Mouse (Mus musculus) cerebellum, postnatal 14 days (tissue): ENCODE data around the gene Pptc7.

ENCODE experiments used
- DNase-seq, 2 experiments: peaks; one replicate each; pipeline ENCODE4 v3.0.0; 2021; ENCODE audit warnings: mixed read lengths in 2 of 2

The Pptc7 gene

GRCm38 (mm10) chr5:122267899-122268298 lies 16.3 kb upstream of the Pptc7 start:
- DNase-seq: peak; percentile 89 to 91

- no peak for DNase-seq
Measured at GRCm38 (mm10) chr5:122268858-122269604, 15.1 kb upstream of the Pptc7 start.

- no peak for DNase-seq
Measured at GRCm38 (mm10) chr5:122272821-122273220, 11.3 kb upstream of the Pptc7 start.

GRCm38 (mm10) chr5:122274785-122275184 lies 9.4 kb upstream of the Pptc7 start:
- DNase-seq: no peak

- DNase-seq: peak; percentile 73 to 84
Measured at GRCm38 (mm10) chr5:122278946-122279345, 5.2 kb upstream of the Pptc7 start.

GRCm38 (mm10) chr5:122279799-122280421 lies 4.3 kb upstream of the Pptc7 start:
- DNase-seq: peak; percentile 58 to 73

- no peak for DNase-seq
Measured at GRCm38 (mm10) chr5:122280422-122280826, 3.7 kb upstream of the Pptc7 start.

- DNase-seq: peak; percentile 51 to 60
Measured at GRCm38 (mm10) chr5:122280827-122281462, 3.2 kb upstream of the Pptc7 start.

GRCm38 (mm10) chr5:122283828-122284182 lies 360 bp upstream of the Pptc7 start:
- no peak for DNase-seq

- peak; percentile 69 to 75 for DNase-seq
Measured at GRCm38 (mm10) chr5:122285029-122285766, 1.0 kb downstream of the Pptc7 start.

- no peak for DNase-seq
Measured at GRCm38 (mm10) chr5:122285767-122286150, 1.6 kb downstream of the Pptc7 start.

GRCm38 (mm10) chr5:122286191-122286590 lies 2.0 kb downstream of the Pptc7 start:
- DNase-seq: no peak

GRCm38 (mm10) chr5:122287026-122287425 lies 2.9 kb downstream of the Pptc7 start:
- no peak for DNase-seq

GRCm38 (mm10) chr5:122288147-122288811 lies 4.1 kb downstream of the Pptc7 start:
- no peak for DNase-seq

GRCm38 (mm10) chr5:122291149-122291548 lies 7.0 kb downstream of the Pptc7 start:
- no peak for DNase-seq

GRCm38 (mm10) chr5:122291553-122292339 lies 7.6 kb downstream of the Pptc7 start:
- no peak for DNase-seq

GRCm38 (mm10) chr5:122293131-122293530 lies 9.0 kb downstream of the Pptc7 start:
- DNase-seq: no peak

GRCm38 (mm10) chr5:122294219-122294735 lies 10.1 kb downstream of the Pptc7 start:
- DNase-seq: no peak

- DNase-seq: no peak
Measured at GRCm38 (mm10) chr5:122295113-122295935, 11.2 kb downstream of the Pptc7 start.

- DNase-seq: peak in 1 of 2 experiments; percentile 51
Measured at GRCm38 (mm10) chr5:122300071-122300518, 15.9 kb downstream of the Pptc7 start.
